Mouse (Mus musculus): ENCODE results near the gene Fgfr2. TPM values are rescaled to one million over a fixed set of nuclear protein-coding genes. Genes with fewer than 3 reads are reported as not detected.

The Fgfr2 gene
- polyA plus RNA-seq, 1 experiment from 2014 or later = 106 TPM

GRCm38 (mm10) chr7:130834958-130835861 is 2287.9 kb downstream of the Fgfr2 start:
- 0 out of 2 replicates have a peak, but pooled peaks cover 5% of the 10 kb centered on the region for H3K27me3 ChIP-seq (replicated peaks; ENCODE audit: control insufficient read depth, insufficient read depth, low read length)
- DNase-seq (ENCODE audit: low spot score) (peak; percentile 67), ATAC-seq (ENCODE audit: low read depth) (peak; percentile 59; the same call in 1 of the 2 replicates)
- 13% methylated on average over 18 of the region's 18 CpGs for WGBS
- no peaks in the 10 kb centered on the region for H3K9me3 ChIP-seq (ENCODE audit: control insufficient read depth, low read length)
- peaks cover 7% of the 10 kb centered on the region; the same call in 1 of the 2 replicates for H3K4me1 ChIP-seq (ENCODE audit: control insufficient read depth, insufficient read depth, low read length)
- no peak overlapping the region; the same call in 1 of the 2 replicates for H3K27ac ChIP-seq (replicated peaks; ENCODE audit: low read depth, low read length)
- no peaks in the 10 kb centered on the region for H3K36me3 ChIP-seq (ENCODE audit: control insufficient read depth, insufficient read depth, low read length)
- H3K4me3 ChIP-seq (ENCODE audit: low read depth, low read length) = no peak overlapping the region
- no peak overlapping the region for H3K4me2 ChIP-seq (ENCODE audit: low read depth, low read length)
- 0 out of 2 replicates have a peak overlapping the region, but pooled peaks have one; percentile 5 for H3K9ac ChIP-seq (ENCODE audit: low read depth, low read length)

DNA sequence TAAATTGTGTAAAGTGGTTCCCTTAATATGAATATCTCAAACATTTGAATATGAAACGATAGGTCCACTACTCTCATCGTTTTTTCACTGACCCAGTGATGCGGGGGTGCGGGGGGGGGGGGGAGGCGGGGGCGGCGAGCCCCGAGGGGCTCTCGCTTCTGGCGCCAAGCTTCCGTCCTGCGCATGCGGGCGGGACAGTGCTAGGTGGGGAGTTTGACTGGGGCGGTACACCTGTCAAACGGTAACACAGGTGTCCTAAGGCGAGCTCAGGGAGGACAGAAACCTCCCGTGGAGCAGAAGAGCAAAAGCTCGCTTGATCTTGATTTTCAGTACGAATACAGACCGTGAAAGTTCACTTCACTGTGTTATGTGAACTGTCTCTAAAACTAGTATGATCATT is 2288.9 kb downstream of the Fgfr2 start:
- no peaks in the 10 kb centered on the region for H3K9me3 ChIP-seq (ENCODE audit: control insufficient read depth, low read length)
- ATAC-seq (ENCODE audit: low read depth) (peak; percentile 93), DNase-seq (ENCODE audit: low spot score) (peak; percentile 82)
- H3K27me3 ChIP-seq (replicated peaks; ENCODE audit: control insufficient read depth, insufficient read depth, low read length) = 0 out of 2 replicates have a peak, but pooled peaks cover 5% of the 10 kb centered on the region
- WGBS = 27% methylated on average over 21 of the region's 21 CpGs
- H3K27ac ChIP-seq (replicated peaks; ENCODE audit: low read depth, low read length) = no peak overlapping the region
- no peak overlapping the region for H3K4me2 ChIP-seq (ENCODE audit: low read depth, low read length)
- H3K4me3 ChIP-seq (ENCODE audit: low read depth, low read length) = no peak overlapping the region
- H3K36me3 ChIP-seq (ENCODE audit: control insufficient read depth, insufficient read depth, low read length) = no peaks in the 10 kb centered on the region
- no peak overlapping the region for H3K9ac ChIP-seq (ENCODE audit: low read depth, low read length)
- peaks cover 7% of the 10 kb centered on the region; the same call in 1 of the 2 replicates for H3K4me1 ChIP-seq (ENCODE audit: control insufficient read depth, insufficient read depth, low read length)

DNA sequence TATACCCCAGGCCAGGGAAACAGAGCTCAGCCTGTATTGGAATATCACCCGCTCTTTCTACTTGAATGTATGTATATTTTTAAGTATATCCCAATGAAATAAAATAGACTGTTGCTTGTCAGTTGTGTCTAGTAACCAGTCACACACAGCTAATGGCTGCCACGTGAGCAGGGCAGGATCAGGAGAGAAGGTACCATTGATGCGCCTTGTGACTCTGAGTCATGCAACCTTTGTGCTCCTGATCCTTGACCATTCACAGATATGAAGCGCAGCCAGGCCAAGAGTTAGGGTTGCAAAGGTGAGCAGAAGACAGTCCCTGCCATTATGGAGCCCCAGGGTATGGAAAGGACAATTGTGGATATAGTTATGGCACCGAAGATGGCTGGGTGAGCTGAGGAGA is 2291.6 kb downstream of the Fgfr2 start:
- no peaks in the 10 kb centered on the region for H3K9me3 ChIP-seq (ENCODE audit: control insufficient read depth, low read length)
- no peak overlapping the region for H3K4me2 ChIP-seq (ENCODE audit: low read depth, low read length)
- H3K4me1 ChIP-seq (ENCODE audit: control insufficient read depth, insufficient read depth, low read length) = peaks cover 7% of the 10 kb centered on the region; the same call in 1 of the 2 replicates
- H3K36me3 ChIP-seq (ENCODE audit: control insufficient read depth, insufficient read depth, low read length) = no peaks in the 10 kb centered on the region
- H3K27me3 ChIP-seq (replicated peaks; ENCODE audit: control insufficient read depth, insufficient read depth, low read length) = 0 out of 2 replicates have a peak, but pooled peaks cover 5% of the 10 kb centered on the region
- H3K27ac ChIP-seq (replicated peaks; ENCODE audit: low read depth, low read length) = no peak overlapping the region
- no peak overlapping the region for H3K4me3 ChIP-seq (ENCODE audit: low read depth, low read length)
- ATAC-seq (ENCODE audit: low read depth) (no peak), DNase-seq (ENCODE audit: low spot score) (no peak)
- 85% methylated on average over 5 of the region's 5 CpGs for WGBS
- H3K9ac ChIP-seq (ENCODE audit: low read depth, low read length) = no peak overlapping the region

- H3K27me3 ChIP-seq (replicated peaks; ENCODE audit: control insufficient read depth, insufficient read depth, low read length) = no peaks in the 10 kb centered on the region
- H3K9ac ChIP-seq (ENCODE audit: low read depth, low read length) = no peak overlapping the region
- no peaks in the 10 kb centered on the region for H3K9me3 ChIP-seq (ENCODE audit: control insufficient read depth, low read length)
- no peak overlapping the region for H3K4me3 ChIP-seq (ENCODE audit: low read depth, low read length)
- no peak overlapping the region for H3K4me2 ChIP-seq (ENCODE audit: low read depth, low read length)
- H3K27ac ChIP-seq (replicated peaks; ENCODE audit: low read depth, low read length) = no peak overlapping the region
- no peaks in the 10 kb centered on the region for H3K4me1 ChIP-seq (ENCODE audit: control insufficient read depth, insufficient read depth, low read length)
- DNase-seq (ENCODE audit: low spot score) = no peak
- H3K36me3 ChIP-seq (ENCODE audit: control insufficient read depth, insufficient read depth, low read length) = no peaks in the 10 kb centered on the region
- WGBS = 82% methylated on average over 10 of the region's 10 CpGs
- ATAC-seq (ENCODE audit: low read depth) = no peak
Observed at GRCm38 (mm10) chr7:130828475-130828874, 2294.7 kb downstream of the Fgfr2 start.

- Histone ChIP-seq H3K27me3 (replicated peaks; ENCODE audit: control insufficient read depth, insufficient read depth, low read length) (no peaks in the 10 kb centered on the region), H3K36me3 (ENCODE audit: control insufficient read depth, insufficient read depth, low read length) (no peaks in the 10 kb centered on the region), H3K4me2 (ENCODE audit: low read depth, low read length) (no peak overlapping the region), H3K4me3 (ENCODE audit: low read depth, low read length) (no peak overlapping the region), H3K9ac (ENCODE audit: low read depth, low read length) (no peak overlapping the region), H3K9me3 (ENCODE audit: control insufficient read depth, low read length) (no peaks in the 10 kb centered on the region), H3K27ac (replicated peaks; ENCODE audit: low read depth, low read length) (no peak overlapping the region), H3K4me1 (ENCODE audit: control insufficient read depth, insufficient read depth, low read length) (no peaks in the 10 kb centered on the region)
- DNase-seq (ENCODE audit: low spot score) (no peak), ATAC-seq (ENCODE audit: low read depth) (no peak)
- WGBS = 84% methylated on average over 9 of the region's 9 CpGs
Observed at GRCm38 (mm10) chr7:130827844-130828403, 2295.2 kb downstream of the Fgfr2 start.

DNA sequence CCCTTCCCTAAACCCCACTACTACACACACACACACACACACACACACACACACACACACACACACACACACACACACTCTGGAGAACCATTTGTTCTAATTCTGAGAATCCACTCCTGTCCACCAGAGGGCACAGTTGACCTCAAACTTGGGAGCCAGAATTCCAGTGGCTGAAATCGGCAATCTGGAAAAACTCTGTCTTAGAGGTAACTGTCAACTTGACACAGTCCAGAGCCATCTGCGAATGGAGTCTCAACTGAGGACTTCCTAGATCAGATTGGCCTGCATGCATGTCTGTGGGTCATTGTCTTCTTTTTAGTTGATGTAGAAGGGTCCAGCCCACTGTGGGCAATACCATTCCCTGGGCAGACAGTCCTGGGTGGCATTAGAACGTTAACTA is 2295.7 kb downstream of the Fgfr2 start:
- DNase-seq (ENCODE audit: low spot score) (peak; percentile 68), ATAC-seq (ENCODE audit: low read depth) (no peak)
- Histone ChIP-seq H3K27me3 (replicated peaks; ENCODE audit: control insufficient read depth, insufficient read depth, low read length) (no peaks in the 10 kb centered on the region), H3K4me2 (ENCODE audit: low read depth, low read length) (no peak overlapping the region), H3K27ac (replicated peaks; ENCODE audit: low read depth, low read length) (no peak overlapping the region), H3K4me3 (ENCODE audit: low read depth, low read length) (no peak overlapping the region), H3K36me3 (ENCODE audit: control insufficient read depth, insufficient read depth, low read length) (no peaks in the 10 kb centered on the region), H3K9ac (ENCODE audit: low read depth, low read length) (no peak overlapping the region), H3K4me1 (ENCODE audit: control insufficient read depth, insufficient read depth, low read length) (no peaks in the 10 kb centered on the region), H3K9me3 (ENCODE audit: control insufficient read depth, low read length) (no peaks in the 10 kb centered on the region)
- WGBS = 45% methylated on average over 3 of the region's 3 CpGs

- H3K4me2 ChIP-seq (ENCODE audit: low read depth, low read length) = no peak overlapping the region
- DNase-seq (ENCODE audit: low spot score) = no peak
- 84% methylated on average over 3 of the region's 3 CpGs for WGBS
Observed at GRCm38 (mm10) chr7:130826343-130826742, 2296.8 kb downstream of the Fgfr2 start.

DNA sequence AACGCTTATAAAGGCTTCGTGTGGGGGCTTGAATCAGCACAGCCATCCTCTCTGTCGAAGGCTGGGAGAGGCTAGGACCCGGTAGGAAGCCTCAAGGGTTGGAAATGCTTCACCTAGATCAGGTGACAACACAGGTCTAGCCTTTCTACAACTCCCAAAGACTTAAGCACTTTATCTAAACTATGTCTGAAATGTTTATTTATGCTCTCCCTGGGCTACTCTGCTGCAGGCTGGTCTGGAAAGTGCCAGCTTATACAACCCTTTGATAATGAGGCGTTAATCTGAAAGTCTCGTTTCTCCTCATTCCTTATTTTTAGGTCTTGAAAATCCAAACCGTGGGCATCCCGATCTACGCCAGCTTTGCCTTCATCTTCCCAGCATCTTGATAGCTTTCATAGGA is 2299.2 kb downstream of the Fgfr2 start:
- Histone ChIP-seq H3K9ac (ENCODE audit: low read depth, low read length) (no peak overlapping the region), H3K27ac (replicated peaks; ENCODE audit: low read depth, low read length) (no peak overlapping the region)

More at GRCm38 (mm10) chr7:130826343-130826742, 2296.8 kb downstream of the Fgfr2 start:
- Histone ChIP-seq H3K36me3 (ENCODE audit: control insufficient read depth, insufficient read depth, low read length) (no peaks in the 10 kb centered on the region), H3K4me1 (ENCODE audit: control insufficient read depth, insufficient read depth, low read length) (no peaks in the 10 kb centered on the region), H3K9me3 (ENCODE audit: control insufficient read depth, low read length) (no peaks in the 10 kb centered on the region), H3K27me3 (replicated peaks; ENCODE audit: control insufficient read depth, insufficient read depth, low read length) (no peaks in the 10 kb centered on the region), H3K27ac (replicated peaks; ENCODE audit: low read depth, low read length) (no peak overlapping the region), H3K4me3 (ENCODE audit: low read depth, low read length) (no peak overlapping the region), H3K9ac (ENCODE audit: low read depth, low read length) (no peak overlapping the region)
- ATAC-seq (ENCODE audit: low read depth) = no peak

More for the DNA sequence above, 2299.2 kb downstream of the Fgfr2 start:
- no peaks in the 10 kb centered on the region for H3K36me3 ChIP-seq (ENCODE audit: control insufficient read depth, insufficient read depth, low read length)
- no peak overlapping the region for H3K4me3 ChIP-seq (ENCODE audit: low read depth, low read length)
- no peaks in the 10 kb centered on the region for H3K9me3 ChIP-seq (ENCODE audit: control insufficient read depth, low read length)
- DNase-seq (ENCODE audit: low spot score) = no peak
- no peak for ATAC-seq (ENCODE audit: low read depth)
- no peaks in the 10 kb centered on the region for H3K27me3 ChIP-seq (replicated peaks; ENCODE audit: control insufficient read depth, insufficient read depth, low read length)
- H3K4me1 ChIP-seq (ENCODE audit: control insufficient read depth, insufficient read depth, low read length) = no peaks in the 10 kb centered on the region
- WGBS = 61% methylated on average over 9 of the region's 9 CpGs
- H3K4me2 ChIP-seq (ENCODE audit: low read depth, low read length) = no peak overlapping the region
